Mouse (Mus musculus) limb, embryonic 13.5 days (tissue): ENCODE measurements at regions not wholly inside any gene's neighbourhood (a gene's known extent, or its start where the extent isn't known, plus 50 kb on each side); places are given as distances from the start of the nearest gene placed in this dataset.

Experiments
- ATAC-seq: fragments of 200-750 bp; cut with Nextera tagmentation; 2 replicates; pipeline ENCODE4 v1.8.0; 2017; ENCODE audit warnings: low read depth, moderate number of reproducible peaks, moderate TSS enrichment; ENCODE audit not compliant: low FRiP score
- H3K27ac ChIP-seq: fragments of 300-500 bp; sonication (generic); 2 replicates; pipeline ENCODE4 v1.5.1; 2015; ENCODE audit warnings: inconsistent platforms, mild to moderate bottlenecking, moderate library complexity
- H3K27me3 ChIP-seq: fragments of 300-500 bp; sonication (generic); 2 replicates; pipeline ENCODE4 v1.6.1; 2015; ENCODE audit warnings: mild to moderate bottlenecking, inconsistent platforms
- H3K36me3 ChIP-seq: fragments of 300-500 bp; sonication (generic); 2 replicates; pipeline ENCODE4 v1.6.1; 2015; ENCODE audit warnings: inconsistent platforms, mild to moderate bottlenecking, moderate library complexity
- H3K4me1 ChIP-seq: fragments of 300-500 bp; sonication (generic); 2 replicates; pipeline ENCODE4 v1.6.1; 2015; ENCODE audit warnings: inconsistent platforms
- H3K4me2 ChIP-seq: fragments of 300-500 bp; sonication (generic); replicated peaks from 2 replicates; pipeline ENCODE4 v1.6.1; 2015; ENCODE audit warnings: inconsistent platforms, mild to moderate bottlenecking, moderate library complexity
- H3K4me3 ChIP-seq: fragments of 300-500 bp; sonication (generic); 2 replicates; pipeline ENCODE4 v1.5.1; 2015; ENCODE audit warnings: moderate library complexity, mild to moderate bottlenecking, inconsistent platforms
- H3K9ac ChIP-seq: fragments of 300-500 bp; sonication (generic); 2 replicates; pipeline ENCODE4 v1.6.1; 2015; ENCODE audit warnings: mild to moderate bottlenecking, inconsistent platforms
- H3K9me3 ChIP-seq: fragments of 300-500 bp; sonication (generic); 2 replicates; pipeline ENCODE4 v1.6.1; 2016; ENCODE audit warnings: inconsistent platforms
- WGBS: fragments of 180-500 bp; shearing (Covaris S2); methylation state at CpG from one replicate; pipeline ENCODE4 v1.1.7; 2015; 5-methylcytosine and 5-hydroxymethylcytosine counted together

GRCm38 (mm10) chr17:7621262-7621661 lies 205.8 kb downstream of the Fndc1 start:
- no peak overlapping the region for H3K4me3 ChIP-seq
- no peaks in the 10 kb centered on the region for H3K27me3 ChIP-seq
- H3K27ac ChIP-seq, result no peak overlapping the region
- no peak overlapping the region for H3K9ac ChIP-seq
- no peaks in the 10 kb centered on the region for H3K9me3 ChIP-seq
- ATAC-seq, result no peak
- 38% methylated on average over 2 of the region's 2 CpGs for WGBS
- no peak overlapping the region for H3K4me2 ChIP-seq
- 0 out of 2 replicates have a peak, but pooled peaks cover 6% of the 10 kb centered on the region for H3K4me1 ChIP-seq
- H3K36me3 ChIP-seq, result no peaks in the 10 kb centered on the region

- Histone ChIP-seq H3K4me2 (no peak overlapping the region), H3K4me1 (no peaks in the 10 kb centered on the region), H3K9me3 (no peaks in the 10 kb centered on the region), H3K4me3 (no peak overlapping the region), H3K36me3 (no peaks in the 10 kb centered on the region), H3K9ac (no peak overlapping the region), H3K27me3 (no peaks in the 10 kb centered on the region), H3K27ac (no peak overlapping the region)
- no peak for ATAC-seq
These were observed 206.9 kb downstream of the Fndc1 start for GRCm38 (mm10) chr17:7620166-7620565.

GRCm38 (mm10) chr17:7619641-7620040 lies 207.5 kb downstream of the Fndc1 start:
- H3K4me3 ChIP-seq, result no peak overlapping the region
- no peaks in the 10 kb centered on the region for H3K4me1 ChIP-seq
- no peak for ATAC-seq
- no peak overlapping the region for H3K9ac ChIP-seq
- H3K4me2 ChIP-seq, result no peak overlapping the region
- H3K9me3 ChIP-seq, result no peaks in the 10 kb centered on the region
- H3K27ac ChIP-seq, result no peak overlapping the region
- H3K36me3 ChIP-seq, result no peaks in the 10 kb centered on the region
- no peaks in the 10 kb centered on the region for H3K27me3 ChIP-seq
- WGBS, result 65% methylated on average over 5 of the region's 5 CpGs

- H3K36me3 ChIP-seq, result no peaks in the 10 kb centered on the region
- H3K9ac ChIP-seq, result no peak overlapping the region
- H3K4me1 ChIP-seq, result 0 out of 2 replicates have a peak, but pooled peaks cover 4% of the 10 kb centered on the region
- H3K9me3 ChIP-seq, result peaks cover 6% of the 10 kb centered on the region
- H3K4me2 ChIP-seq, result no peak overlapping the region
- 69% methylated on average over 11 of the region's 11 CpGs for WGBS
- no peaks in the 10 kb centered on the region for H3K27me3 ChIP-seq
- ATAC-seq, result no peak
- no peak overlapping the region for H3K4me3 ChIP-seq
- H3K27ac ChIP-seq, result no peak overlapping the region
These were observed 219.1 kb downstream of the Fndc1 start for GRCm38 (mm10) chr17:7608046-7608445.

- 80% methylated on average over 4 of the region's 4 CpGs for WGBS
- ATAC-seq, result no peak
- Histone ChIP-seq H3K27ac (no peak overlapping the region), H3K9ac (no peak overlapping the region), H3K36me3 (no peaks in the 10 kb centered on the region), H3K4me1 (0 out of 2 replicates have a peak, but pooled peaks cover 4% of the 10 kb centered on the region), H3K9me3 (peaks cover 6% of the 10 kb centered on the region), H3K4me3 (no peak overlapping the region), H3K27me3 (no peaks in the 10 kb centered on the region), H3K4me2 (no peak overlapping the region)
These were observed 219.7 kb downstream of the Fndc1 start for GRCm38 (mm10) chr17:7607431-7607830.

DNA sequence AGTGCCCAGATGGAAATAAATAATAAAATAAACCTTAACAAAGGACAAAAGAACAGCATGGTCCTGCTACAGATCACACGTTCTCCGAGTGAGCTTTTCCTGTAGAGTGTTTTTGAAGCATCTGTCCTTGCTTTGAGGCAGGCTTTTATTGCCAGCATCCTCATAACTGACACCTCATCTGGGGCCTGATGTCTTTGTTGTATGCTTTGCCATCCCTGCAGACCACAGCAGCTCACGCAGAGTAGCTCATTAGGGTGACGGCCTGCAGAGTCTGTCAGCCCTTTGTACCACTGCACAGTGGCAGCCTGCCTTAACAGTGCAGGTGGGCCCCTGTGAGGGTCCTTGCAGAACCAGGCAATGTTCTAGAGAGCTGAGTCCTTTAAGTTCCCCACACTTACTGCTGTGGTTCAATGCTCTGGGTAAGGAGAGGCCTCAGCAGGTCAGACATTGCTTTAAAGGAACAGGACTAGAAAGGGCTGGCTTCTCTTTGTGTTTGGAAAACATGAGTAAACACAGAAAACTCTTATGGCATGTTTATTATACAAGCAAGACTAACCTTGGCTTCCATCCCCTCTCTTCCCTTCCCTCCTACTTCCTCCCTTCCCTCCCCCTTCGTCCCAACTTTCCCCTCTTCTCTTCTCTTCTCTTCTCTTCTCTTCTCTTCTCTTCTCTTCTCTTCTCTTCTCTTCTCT lies 219.7 kb upstream of the Unc93a2 start:
- H3K9me3 ChIP-seq, result peaks cover 6% of the 10 kb centered on the region
- H3K9ac ChIP-seq, result no peak overlapping the region
- no peak overlapping the region for H3K4me3 ChIP-seq
- no peaks in the 10 kb centered on the region for H3K36me3 ChIP-seq
- 36% methylated on average over 5 of the region's 5 CpGs for WGBS
- peak overlapping the region; percentile 10; the same call in 1 of the 2 replicates for H3K27ac ChIP-seq
- no peak for ATAC-seq
- no peak overlapping the region for H3K4me2 ChIP-seq
- H3K4me1 ChIP-seq, result 0 out of 2 replicates have a peak, but pooled peaks cover 4% of the 10 kb centered on the region
- no peaks in the 10 kb centered on the region for H3K27me3 ChIP-seq

- no peaks in the 10 kb centered on the region for H3K36me3 ChIP-seq
- no peak overlapping the region for H3K4me2 ChIP-seq
- 0 out of 2 replicates have a peak, but pooled peaks cover 4% of the 10 kb centered on the region for H3K4me1 ChIP-seq
- H3K4me3 ChIP-seq, result no peak overlapping the region
- H3K9ac ChIP-seq, result no peak overlapping the region
- H3K9me3 ChIP-seq, result peaks cover 6% of the 10 kb centered on the region
- no peaks in the 10 kb centered on the region for H3K27me3 ChIP-seq
- no peak overlapping the region for H3K27ac ChIP-seq
- 77% methylated on average over 3 of the region's 3 CpGs for WGBS
- no peak for ATAC-seq
These were observed 218.8 kb upstream of the Unc93a2 start for GRCm38 (mm10) chr17:7604096-7604495.

GRCm38 (mm10) chr17:7600555-7600954 lies 215.3 kb upstream of the Unc93a2 start:
- Histone ChIP-seq H3K9me3 (peaks cover 6% of the 10 kb centered on the region), H3K4me2 (no peak overlapping the region), H3K36me3 (no peaks in the 10 kb centered on the region), H3K27ac (no peak overlapping the region), H3K4me3 (no peak overlapping the region), H3K9ac (no peak overlapping the region), H3K27me3 (no peaks in the 10 kb centered on the region), H3K4me1 (0 out of 2 replicates have a peak, but pooled peaks cover 4% of the 10 kb centered on the region)
- WGBS, result 44% methylated on average over 2 of the region's 2 CpGs
- ATAC-seq, result no peak; the same call in 1 of the 2 replicates

DNA sequence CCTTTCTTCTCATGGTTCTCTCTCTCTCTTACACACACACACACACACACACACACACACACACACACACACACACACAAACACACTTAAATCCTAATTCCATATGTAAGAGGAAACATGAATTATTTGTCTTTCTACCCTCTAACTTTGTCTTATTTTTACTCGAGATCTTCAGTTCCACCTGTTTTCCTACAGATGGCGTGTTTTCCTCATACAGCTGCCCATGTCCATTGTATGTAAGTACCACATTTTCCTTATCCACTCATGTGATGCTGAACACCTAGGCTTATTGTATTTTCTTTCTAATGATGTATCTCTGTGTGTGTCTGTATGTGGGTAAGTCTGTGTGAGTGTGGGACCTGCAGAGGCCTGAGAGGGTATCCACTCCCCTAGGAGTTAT lies 212.2 kb upstream of the Unc93a2 start:
- 53% methylated on average over 2 of the region's 2 CpGs for WGBS

GRCm38 (mm10) chr17:7594801-7595200 lies 209.5 kb upstream of the Unc93a2 start:
- ATAC-seq, result no peak
- Histone ChIP-seq H3K27me3 (no peaks in the 10 kb centered on the region), H3K9me3 (no peaks in the 10 kb centered on the region; the same call in 1 of the 2 replicates), H3K4me2 (no peak overlapping the region), H3K27ac (no peak overlapping the region), H3K4me1 (no peaks in the 10 kb centered on the region), H3K4me3 (no peak overlapping the region), H3K36me3 (no peaks in the 10 kb centered on the region), H3K9ac (no peak overlapping the region)
- 51% methylated on average over 3 of the region's 3 CpGs for WGBS

More for the DNA sequence above, 212.2 kb upstream of the Unc93a2 start:
- Histone ChIP-seq H3K27me3 (no peaks in the 10 kb centered on the region), H3K4me3 (no peak overlapping the region), H3K4me2 (no peak overlapping the region), H3K4me1 (no peaks in the 10 kb centered on the region), H3K9me3 (no peaks in the 10 kb centered on the region; the same call in 1 of the 2 replicates), H3K36me3 (no peaks in the 10 kb centered on the region), H3K27ac (no peak overlapping the region), H3K9ac (no peak overlapping the region)
- ATAC-seq, result no peak

- WGBS, result 75% methylated on average over 4 of the region's 4 CpGs
- no peak overlapping the region for H3K27ac ChIP-seq
These were observed 207.2 kb upstream of the Unc93a2 start for GRCm38 (mm10) chr17:7592491-7592890.

DNA sequence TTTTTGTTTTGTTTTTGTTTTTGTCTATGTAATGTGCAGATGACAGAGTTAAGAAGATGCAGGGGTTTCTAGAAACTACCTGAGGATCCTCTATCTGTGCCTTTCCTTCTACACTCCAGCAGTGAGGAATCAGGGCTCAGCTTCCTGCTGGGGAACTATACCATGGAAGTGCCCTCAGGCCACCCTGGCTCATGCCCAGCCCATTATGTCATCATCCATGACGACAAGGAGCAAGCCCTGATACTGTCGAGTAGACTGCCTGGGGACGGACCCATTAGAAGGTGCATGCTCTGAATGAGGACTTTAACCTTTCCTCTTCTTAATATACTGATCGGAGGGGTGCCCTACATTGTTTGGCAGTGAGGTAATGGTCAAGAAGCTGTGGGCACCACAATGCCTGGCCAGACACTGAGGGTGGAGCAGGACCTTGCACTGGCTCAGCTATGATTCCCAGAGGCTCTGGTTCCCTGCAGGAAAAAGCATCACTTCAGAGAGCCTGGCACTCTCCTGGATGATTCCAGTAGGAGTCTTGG lies 197.7 kb upstream of the Unc93a2 start:
- ATAC-seq, result no peak
- no peaks in the 10 kb centered on the region for H3K36me3 ChIP-seq
- H3K27me3 ChIP-seq, result no peaks in the 10 kb centered on the region
- H3K4me2 ChIP-seq, result no peak overlapping the region
- no peak overlapping the region for H3K27ac ChIP-seq
- no peaks in the 10 kb centered on the region for H3K9me3 ChIP-seq
- H3K4me1 ChIP-seq, result no peaks in the 10 kb centered on the region
- no peak overlapping the region for H3K9ac ChIP-seq
- no peak overlapping the region for H3K4me3 ChIP-seq
- WGBS, result 73% methylated on average over 4 of the region's 4 CpGs

More at GRCm38 (mm10) chr17:7592491-7592890, 207.2 kb upstream of the Unc93a2 start:
- Histone ChIP-seq H3K9ac (no peak overlapping the region), H3K4me2 (no peak overlapping the region), H3K27me3 (no peaks in the 10 kb centered on the region), H3K4me3 (no peak overlapping the region), H3K9me3 (no peaks in the 10 kb centered on the region; the same call in 1 of the 2 replicates), H3K4me1 (no peaks in the 10 kb centered on the region), H3K36me3 (no peaks in the 10 kb centered on the region)
- ATAC-seq, result no peak
